Mouse (Mus musculus): ENCODE measurements around the gene Hps5.

Hps5 gene

DNA sequence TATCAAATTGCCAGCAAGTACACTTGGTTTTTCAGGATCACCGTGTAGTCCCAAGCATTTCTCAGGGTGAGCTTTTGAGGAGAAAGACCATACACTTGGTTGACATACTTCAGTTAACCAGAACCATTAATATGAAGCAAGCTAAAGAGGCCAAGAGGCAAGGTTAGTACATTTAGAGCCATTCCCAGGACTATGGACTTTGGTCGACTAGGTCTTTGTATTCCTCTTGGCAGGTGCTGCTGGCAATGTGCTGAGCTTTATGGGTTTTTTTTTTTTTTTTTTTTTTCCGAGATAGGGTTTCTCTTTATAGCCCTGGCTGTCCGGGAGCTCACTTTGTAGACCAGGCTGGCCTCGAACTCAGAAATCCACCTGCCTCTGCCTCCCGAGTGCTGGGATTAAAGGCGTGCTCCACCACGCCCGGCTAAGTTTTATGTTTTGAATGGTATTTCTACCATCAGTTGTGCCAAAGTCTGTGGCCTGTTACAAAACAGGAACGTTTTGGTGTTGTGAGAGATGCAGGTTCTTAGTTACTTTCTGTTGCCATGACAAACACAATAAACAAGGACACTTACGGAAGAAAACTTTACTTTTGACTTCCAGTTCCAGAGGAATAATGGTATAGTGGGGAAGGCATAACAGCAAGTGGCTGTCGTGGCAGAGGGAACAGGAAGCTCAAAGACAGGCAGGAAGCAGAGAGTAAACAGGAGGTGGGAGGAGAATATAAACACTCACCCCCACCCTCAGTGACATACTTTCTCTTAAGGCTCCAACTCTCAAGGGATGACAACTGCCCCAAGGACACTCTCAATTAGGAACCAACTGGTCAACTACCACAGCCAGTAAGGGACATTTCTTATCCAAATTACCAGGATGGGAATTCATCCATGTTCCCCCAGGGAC is 57.1 kb downstream of the Hps5 start:
- no peak for DNase-seq (ENCODE audit: low spot score in 2 of 2)

DNA sequence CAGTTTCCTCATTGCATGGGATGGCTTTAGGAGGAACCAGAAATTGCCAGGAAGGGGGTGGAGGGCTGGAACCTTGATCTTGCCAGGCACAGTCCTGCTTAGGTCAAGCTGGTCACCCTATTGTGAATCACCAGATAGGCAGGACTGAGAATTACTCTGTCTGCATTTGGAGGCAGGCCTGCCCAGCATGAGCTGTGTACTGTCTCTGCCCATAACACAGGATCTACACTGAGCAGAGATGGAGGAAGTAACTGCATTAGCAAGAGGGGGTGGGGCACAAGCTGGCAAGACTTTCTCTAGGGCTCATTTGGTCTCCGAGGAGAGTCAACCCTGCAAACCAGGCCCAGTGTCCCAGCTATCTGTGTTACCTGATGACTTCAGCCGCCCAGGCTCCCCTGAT is 60.9 kb downstream of the Hps5 start:
- no peak for DNase-seq (ENCODE audit: low spot score in 2 of 2)

DNA sequence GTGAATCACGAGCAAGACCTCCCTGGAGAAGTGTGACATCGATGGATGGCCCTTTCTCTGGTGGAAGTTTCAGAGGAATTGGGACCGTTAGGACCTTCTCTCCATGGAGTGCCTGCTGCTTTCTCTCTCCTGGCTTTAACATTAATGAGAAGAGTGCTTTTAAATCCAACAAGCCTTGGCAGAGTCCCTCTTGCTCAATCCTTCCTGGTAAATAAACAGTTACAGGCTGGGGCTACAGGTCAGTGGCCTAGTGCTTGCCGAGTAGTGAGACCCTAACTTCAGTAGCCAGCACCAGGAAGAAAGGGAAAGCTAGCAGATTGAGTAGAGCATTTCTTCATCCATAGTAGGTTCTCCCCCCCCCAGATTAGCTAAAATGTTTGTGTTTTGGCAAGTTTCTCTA is 63.4 kb downstream of the Hps5 start, which contains the start of gene Saa4:
Gene Saa4, minus strand, starts transcription at position 146 of the 400 bp plus-strand sequence.
- DNase-seq (ENCODE audit: low spot score in 2 of 2): no peak

DNA sequence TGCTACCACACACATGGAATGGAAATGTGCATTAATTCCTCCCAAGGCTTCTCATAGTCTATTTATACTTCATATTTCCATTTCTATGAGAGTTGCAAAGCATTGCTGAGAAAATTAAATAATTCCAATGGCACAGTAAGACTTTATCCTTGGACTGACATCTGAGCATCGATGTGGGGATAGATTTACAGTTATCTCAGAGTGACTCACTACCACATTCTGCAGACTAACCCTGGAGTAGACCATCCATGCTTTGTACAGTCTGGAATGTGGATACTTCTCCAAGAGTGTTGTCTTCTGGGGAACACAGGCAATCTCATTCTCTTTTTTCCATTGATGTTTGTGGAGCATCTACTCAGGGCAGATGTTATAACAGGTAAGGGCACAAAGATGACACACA is 68.3 kb downstream of the Hps5 start:
- no peak for DNase-seq (ENCODE audit: low spot score in 2 of 2)

DNA sequence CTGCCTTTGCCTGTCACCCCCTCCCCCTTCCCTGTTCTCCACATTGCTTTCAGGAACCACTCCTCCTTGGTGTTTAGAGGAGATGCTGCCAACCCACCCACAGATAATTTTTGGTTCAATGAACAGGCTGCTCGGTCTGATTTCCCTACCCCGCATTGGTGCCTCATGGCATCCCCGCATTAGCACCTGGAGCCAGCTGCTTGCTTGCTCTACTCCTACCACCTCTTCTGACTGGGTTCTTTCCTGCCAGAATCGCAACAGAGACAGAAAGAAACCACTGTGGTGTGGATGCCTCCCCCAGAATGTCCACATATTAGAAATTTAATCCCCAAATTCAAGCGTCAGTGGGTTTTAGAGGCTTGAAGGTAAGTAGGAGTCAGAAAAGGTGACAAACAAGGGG is 71.5 kb downstream of the Hps5 start:
- peak in 1 of 2 experiments; percentile 18 for DNase-seq (ENCODE audit: low spot score in 2 of 2)

DNA sequence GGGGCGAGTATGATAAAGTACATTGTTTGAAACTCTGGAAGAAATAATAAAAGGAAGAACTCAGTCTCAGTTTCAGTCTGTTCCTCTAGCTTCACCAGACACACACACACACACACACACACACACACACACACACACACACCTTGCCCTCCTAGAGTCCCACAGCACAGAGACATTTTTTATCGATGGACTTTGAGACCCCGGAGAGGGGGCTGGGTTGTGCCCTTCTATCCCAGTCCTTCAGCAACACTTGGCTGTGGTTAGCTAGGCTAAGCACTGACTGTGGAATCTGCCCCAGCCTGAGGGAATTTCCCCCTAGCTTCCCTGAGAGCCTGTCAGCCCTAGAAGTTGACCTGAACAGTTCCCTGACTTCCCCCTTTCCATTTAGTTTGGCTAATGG is 72.0 kb downstream of the Hps5 start:
- DNase-seq (ENCODE audit: low spot score in 2 of 2): no peak

DNA sequence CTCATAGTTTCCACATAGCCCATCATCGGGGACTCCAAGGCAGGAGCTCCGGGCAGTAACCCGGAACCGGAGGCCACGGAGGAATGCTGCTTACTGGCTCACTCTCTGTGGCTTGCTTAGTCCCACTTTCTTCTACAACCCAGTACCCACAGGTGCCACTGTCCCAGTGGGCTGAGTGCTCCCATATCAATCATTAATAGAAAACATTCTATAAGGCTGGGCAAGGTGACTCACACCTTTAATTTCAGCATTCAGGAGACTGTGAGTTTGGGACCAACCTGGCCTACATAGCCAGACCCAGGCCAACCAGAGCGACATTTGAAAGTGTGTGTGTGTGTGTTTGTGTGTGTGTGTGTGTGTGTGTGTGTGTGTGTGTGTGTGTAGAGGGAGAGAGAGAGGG is 72.5 kb downstream of the Hps5 start:
- DNase-seq (ENCODE audit: low spot score in 2 of 2): no peak

DNA sequence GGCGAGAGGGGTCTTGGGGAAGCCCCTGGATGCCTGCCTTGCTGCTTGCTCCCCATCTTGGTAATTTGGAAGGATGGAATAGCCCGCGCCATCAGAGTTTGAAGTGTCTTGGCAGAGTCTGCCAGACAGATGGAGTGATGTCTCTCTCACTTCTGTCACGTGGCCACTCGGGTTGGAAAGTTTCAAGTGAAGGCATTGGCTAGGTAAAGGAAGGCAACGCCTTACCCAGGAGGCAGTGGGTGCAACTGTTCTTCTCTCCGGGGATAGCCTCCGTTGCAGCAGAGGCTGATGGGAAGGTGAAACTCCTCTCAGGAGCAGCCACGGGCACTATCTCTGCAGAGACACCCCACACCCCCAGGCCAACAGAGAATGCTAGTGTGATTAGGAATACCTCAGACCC is 75.4 kb downstream of the Hps5 start:
- no peak for DNase-seq (ENCODE audit: low spot score in 2 of 2)

DNA sequence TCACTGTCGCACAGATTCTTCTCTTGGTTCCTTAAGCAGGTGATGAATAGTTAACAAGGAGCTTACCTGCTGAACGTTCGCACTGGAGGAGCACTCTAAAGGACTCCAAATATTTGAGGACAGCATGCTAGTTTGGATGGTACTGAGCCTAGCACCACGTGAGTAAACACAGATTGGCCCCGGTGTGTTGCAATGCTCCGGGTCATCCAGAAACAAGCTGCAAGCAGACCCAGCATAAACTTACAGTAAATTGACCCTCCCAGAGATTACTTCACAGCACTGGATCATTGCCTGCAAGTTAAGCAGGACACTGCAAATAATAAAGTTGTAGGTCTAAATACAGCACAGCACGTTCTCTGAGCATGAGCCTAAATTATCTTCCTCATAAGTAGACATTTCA is 76.3 kb downstream of the Hps5 start:
- no peak for DNase-seq (ENCODE audit: low spot score in 2 of 2)

DNA sequence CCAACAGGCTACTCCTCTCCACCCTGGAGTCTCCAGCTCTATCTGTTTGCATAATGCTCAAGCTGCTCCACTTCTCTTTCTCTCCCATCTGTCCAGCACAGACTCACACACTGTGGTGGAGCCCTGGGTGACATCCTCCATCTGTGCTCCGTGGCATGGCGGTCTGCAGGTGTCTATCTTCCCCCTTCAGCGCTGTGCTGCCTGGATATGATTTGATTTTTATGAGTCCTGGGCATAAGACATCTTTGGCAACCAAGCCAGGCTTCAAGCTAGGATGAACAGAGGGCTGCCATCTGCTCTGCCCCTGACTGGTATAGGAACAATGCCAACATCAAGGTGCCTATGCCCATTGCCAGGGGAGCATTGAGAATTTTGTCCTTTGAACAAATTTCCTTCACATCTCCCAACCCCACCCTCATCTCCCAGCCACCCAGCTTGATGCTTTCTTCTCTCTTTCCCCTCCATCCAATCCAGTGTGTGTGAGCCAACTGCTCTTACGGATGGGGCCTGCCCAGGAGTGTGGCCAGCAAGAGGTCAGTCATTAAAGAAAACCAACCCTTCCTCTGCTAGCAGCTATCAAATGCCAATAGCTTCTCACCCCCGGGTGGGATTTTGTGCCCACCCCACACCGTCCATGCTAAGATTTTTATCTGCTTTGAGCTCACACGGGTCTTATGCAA is 77.1 kb downstream of the Hps5 start:
- DNase-seq (ENCODE audit: low spot score in 2 of 2): no peak

DNA sequence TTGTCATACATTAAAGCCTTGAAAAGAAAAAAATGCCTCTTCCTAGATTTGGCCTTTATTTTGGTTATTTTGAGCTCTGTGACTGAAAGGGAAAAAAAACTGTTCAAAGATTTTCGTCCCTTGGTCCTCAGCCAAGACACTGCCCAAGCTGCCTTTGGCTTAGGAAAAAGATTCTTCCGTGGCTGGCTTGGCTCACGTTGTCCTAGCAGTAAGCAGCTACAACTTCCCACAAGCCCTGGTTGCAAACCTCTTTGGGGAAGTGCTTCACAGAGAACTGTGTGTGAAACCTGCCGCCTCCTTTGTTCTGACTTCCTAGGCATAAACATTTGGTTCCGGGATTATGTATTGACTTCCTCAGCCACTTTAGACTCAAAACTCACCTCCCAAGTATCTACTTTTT is 79.0 kb downstream of the Hps5 start:
- no peak for DNase-seq (ENCODE audit: low spot score in 2 of 2)

DNA sequence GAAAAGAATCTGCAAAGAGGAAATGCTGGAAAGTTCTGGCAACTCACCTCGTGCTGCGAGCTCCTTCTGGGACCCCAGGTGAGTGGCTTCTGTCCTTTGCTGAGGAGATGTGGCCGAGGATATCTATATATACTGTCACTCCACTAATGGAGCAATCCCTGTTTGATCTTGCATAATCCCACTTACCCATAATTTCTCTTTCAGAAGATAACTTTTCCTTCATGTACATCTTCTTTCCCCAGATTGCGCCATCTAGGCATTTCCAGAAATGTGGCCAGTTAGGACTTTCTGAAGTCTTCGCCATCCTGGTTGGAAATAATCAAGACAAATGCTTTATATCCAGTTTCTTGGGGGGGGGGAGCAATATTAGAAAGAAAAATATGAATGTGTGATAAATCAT is 80.3 kb downstream of the Hps5 start, which contains the start of gene Saa3:
Gene Saa3, minus strand, starts transcription at position 101 of the 400 bp plus-strand sequence.
- DNase-seq (ENCODE audit: low spot score in 2 of 2): no peak

DNA sequence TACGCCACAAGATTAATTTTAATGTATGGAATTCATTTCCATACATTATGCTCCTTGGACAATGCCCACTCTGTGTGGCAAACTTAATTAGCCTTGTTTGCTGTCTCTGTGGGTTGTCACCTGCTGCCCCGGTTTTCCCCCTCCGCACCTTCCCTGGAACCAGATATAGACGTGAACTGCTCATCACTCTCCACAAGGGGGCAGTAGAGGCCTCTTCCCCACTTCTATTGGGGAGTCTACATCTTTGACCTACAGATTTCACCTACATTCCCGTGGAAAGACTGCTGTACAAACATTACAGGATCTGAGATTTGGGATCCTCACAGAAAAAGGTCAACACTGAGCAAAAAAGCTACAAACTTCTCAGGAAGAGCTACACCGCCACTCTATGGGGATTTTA is 81.3 kb downstream of the Hps5 start:
- peak in 1 of 2 experiments; percentile 39 for DNase-seq (ENCODE audit: low spot score in 2 of 2)

DNA sequence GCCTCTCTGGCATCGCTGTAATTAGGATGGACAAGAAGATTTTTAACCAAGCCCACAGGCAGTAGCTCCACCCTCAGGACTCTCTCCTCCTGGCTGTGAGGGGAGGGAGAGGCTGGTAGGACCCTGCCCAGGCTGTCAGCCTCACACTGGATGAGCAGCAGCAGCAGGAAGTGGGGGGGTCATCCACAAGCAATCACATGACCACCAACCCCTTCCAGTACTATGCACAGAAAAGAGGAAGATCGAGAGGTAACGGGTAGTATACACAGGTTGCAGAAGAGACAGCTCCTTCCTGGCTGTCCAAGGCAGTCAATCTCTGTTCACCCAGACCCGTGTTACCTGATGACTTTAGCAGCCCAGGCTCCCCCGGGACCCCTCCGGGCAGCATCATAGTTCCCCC is 83.6 kb downstream of the Hps5 start:
- DNase-seq (ENCODE audit: low spot score in 2 of 2): no peak
